Mouse (Mus musculus): ENCODE results near the gene Col26a1.

DNA sequence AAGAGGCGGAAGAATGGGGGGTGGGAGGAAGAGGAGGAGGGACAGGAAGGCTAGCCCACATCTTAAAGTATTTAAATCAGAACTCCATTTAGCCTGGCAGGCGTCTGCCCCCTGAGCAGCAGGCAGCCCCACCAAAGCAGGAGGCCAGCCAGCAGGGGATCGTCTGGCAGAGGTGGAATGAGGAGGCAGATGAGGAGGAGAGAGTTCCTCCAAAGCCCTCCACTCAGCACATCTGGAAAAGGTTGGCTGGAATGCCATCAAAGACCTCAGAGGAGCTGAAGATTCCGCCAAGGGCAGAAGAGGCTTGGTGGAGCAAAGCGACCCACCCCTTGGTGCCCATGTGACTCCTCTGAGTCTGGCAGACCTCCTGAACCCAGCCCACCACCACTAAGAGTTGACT is 39.1 kb downstream of the Col26a1 start:
- TF ChIP-seq POLR2A (IDR thresholded peaks at IDR 0.05; ENCODE audit: low read depth, low read length): no peak
- no peak for TF ChIP-seq CTCF (conservative IDR thresholded peaks at IDR 0.05; ENCODE audit: insufficient read depth, insufficient read length, low read depth, low read length)
